Mouse (Mus musculus) ES-Bruce4 (cell line): Measurements from ENCODE around the gene Itgb2l.

Source experiments
- CTCF ChIP-seq: IDR thresholded peaks from one replicate; pipeline ENCODE4 v1.8.1; 2011; ENCODE audit warnings: low read depth, low read length
- EP300 ChIP-seq: IDR thresholded peaks from 2 replicates; pipeline ENCODE4 v1.6.1; 2011; ENCODE audit warnings: low read depth, low read length; ENCODE audit not compliant: insufficient read depth
- POLR2A ChIP-seq: IDR thresholded peaks from one replicate; pipeline ENCODE4 v1.8.1; 2011; ENCODE audit warnings: low read length; ENCODE audit not compliant: insufficient read depth

DNA sequence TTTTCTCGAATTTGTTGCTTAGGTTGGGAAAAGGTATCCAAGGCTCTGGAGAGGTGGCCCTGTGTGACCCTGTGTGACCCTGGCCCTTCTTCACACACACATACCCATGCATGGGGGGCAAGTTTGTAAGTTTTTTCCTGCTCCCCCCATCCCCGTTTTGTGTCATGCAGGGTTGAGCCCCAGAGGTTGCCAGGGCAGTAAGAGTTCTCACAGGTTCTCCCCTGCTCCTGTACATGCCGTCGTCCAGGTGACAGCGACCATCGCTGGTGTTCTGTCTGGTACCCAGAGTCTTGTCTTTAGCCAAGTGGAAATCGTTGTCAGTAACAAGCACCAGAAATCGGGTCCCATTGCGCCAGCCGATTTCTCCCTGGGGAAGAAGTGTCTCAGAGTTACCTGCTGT, 10.2 kb downstream of the Itgb2l start:
- TF ChIP-seq POLR2A (no peak), CTCF (no peak), EP300 (no peak)
